Mouse (Mus musculus) liver, postnatal 0 days (tissue): ENCODE results near the gene Psmd2. TPM values are rescaled to one million over a fixed set of nuclear protein-coding genes. Genes with fewer than 3 reads are reported as not detected.
A peak's percentile ranks its signal among the peaks of the same experiment; 100 is the strongest.

ENCODE experiments used
- ATAC-seq: fragments of 200-750 bp; cut with Nextera tagmentation; 2 replicates; pipeline ENCODE4 v1.8.0; 2017; ENCODE audit warnings: mild to moderate bottlenecking, moderate library complexity
- DNase-seq: peaks from one replicate; pipeline ENCODE4 v3.0.0-alpha.2; 2016
- H3K27ac ChIP-seq: fragments of 300-500 bp; sonication (generic); 2 replicates; pipeline ENCODE4 v1.5.1; 2014; ENCODE audit warnings: antibody characterized with exemption, moderate library complexity, mild to moderate bottlenecking, low read depth
- H3K27me3 ChIP-seq: fragments of 300-500 bp; sonication (generic); 2 replicates; pipeline ENCODE4 v1.6.1; 2014; ENCODE audit warnings: low read length, control low read depth, mixed read lengths; ENCODE audit not compliant: insufficient read depth
- H3K36me3 ChIP-seq: fragments of 300-500 bp; sonication (generic); replicated peaks from 2 replicates; pipeline ENCODE4 v1.6.1; 2014; ENCODE audit warnings: mild to moderate bottlenecking, control low read depth, low read length, moderate library complexity, mixed read lengths; ENCODE audit not compliant: insufficient read depth
- H3K4me1 ChIP-seq: fragments of 300-500 bp; sonication (generic); 2 replicates; pipeline ENCODE4 v1.6.1; 2014; ENCODE audit warnings: antibody characterized with exemption, mild to moderate bottlenecking, control low read depth; ENCODE audit not compliant: insufficient read depth
- H3K4me2 ChIP-seq: fragments of 300-500 bp; sonication (generic); 2 replicates; pipeline ENCODE4 v1.6.1; 2014; ENCODE audit warnings: low read depth, mild to moderate bottlenecking, low read length, moderate library complexity, mixed read lengths
- H3K4me3 ChIP-seq: fragments of 300-500 bp; sonication (generic); 2 replicates; pipeline ENCODE4 v1.5.1; 2014; ENCODE audit warnings: low read depth, low read length
- H3K9ac ChIP-seq: fragments of 300-500 bp; sonication (generic); replicated peaks from 2 replicates; pipeline ENCODE4 v1.6.1; 2014; ENCODE audit warnings: mild to moderate bottlenecking, moderate library complexity
- H3K9me3 ChIP-seq: fragments of 300-500 bp; sonication (generic); 2 replicates; pipeline ENCODE4 v1.6.1; 2016; ENCODE audit warnings: mild to moderate bottlenecking, control low read depth, low read length, mixed read lengths
- CTCF ChIP-seq: sonication (generic); IDR thresholded peaks from 2 replicates; pipeline ENCODE4 v1.5.1; 2016; ENCODE audit warnings: antibody characterized with exemption, low read depth
- EP300 ChIP-seq: IDR thresholded peaks from 2 replicates; pipeline ENCODE4 v1.6.1; 2016; ENCODE audit warnings: antibody characterized with exemption, low read depth, mild to moderate bottlenecking
- WGBS: fragments of 180-500 bp; shearing (Covaris S2); extraction: QIAGEN DNeasy Blood & Tissue Kit; methylation state at CpG from one replicate; pipeline ENCODE4 v1.1.7; 2014; ENCODE audit not compliant: insufficient replicate concordance; 5-methylcytosine and 5-hydroxymethylcytosine counted together
- polyA plus RNA-seq: library from polyadenylated mRNA; unstranded; fragments of >200 nt; fragmentation: Nextera tagmentation; extraction: Ambion mirVana; gene quantifications from 2 replicates; pipeline ENCODE4 v1.2.1, GENCODE M21; 2015

Gene Psmd2
- polyA plus RNA-seq, 1 experiment from 2014 or later: 110 TPM

DNA sequence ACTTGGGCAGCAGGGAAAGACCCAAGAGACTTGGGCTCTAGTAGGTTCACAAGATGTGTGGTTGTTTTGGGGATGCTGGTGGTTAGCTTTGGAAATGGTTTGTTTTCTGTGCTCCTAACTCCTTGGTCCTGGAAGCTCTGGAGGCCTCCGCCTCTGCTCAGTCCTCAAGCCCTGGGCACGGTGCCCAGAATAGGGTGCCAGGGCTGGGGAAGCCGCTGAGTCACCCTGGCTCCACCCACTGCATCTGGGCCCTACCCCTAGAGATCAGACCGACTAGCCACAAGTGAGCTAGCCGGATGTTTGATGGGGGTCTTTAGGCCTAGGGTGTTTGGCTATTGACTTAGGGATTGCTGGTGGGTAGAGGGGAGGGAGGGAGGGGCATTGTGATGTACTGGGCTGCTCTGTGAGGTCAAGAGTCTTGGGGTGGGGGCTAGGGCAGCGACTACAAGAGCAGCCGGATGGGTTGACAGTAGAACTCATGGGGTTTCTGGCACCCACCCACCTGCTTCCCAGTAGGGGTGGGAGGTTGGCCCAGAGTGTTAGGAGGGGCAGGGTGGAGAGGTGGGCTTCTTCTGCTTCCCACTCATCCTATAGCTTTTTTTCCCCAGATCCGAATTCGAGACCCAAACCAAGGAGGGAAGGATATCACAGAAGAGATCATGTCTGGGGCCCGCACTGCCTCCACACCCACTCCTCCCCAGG is 26.7 kb downstream of the Psmd2 start:
- H3K27ac ChIP-seq: peak overlapping the region; percentile 69
- peak overlapping the region; percentile 64 for H3K4me2 ChIP-seq
- WGBS: 60% methylated on average over 10 of the region's 10 CpGs
- H3K9ac ChIP-seq: peak overlapping the region; percentile 16; the same call in 1 of the 2 replicates
- peaks cover 83% of the 10 kb centered on the region for H3K36me3 ChIP-seq
- TF ChIP-seq CTCF (no peak), EP300 (no peak)
- H3K4me1 ChIP-seq: peaks cover 29% of the 10 kb centered on the region
- peak overlapping the region; percentile 31 for H3K4me3 ChIP-seq
- DNase-seq (peak; percentile 92), ATAC-seq (peak; percentile 70)
- no peaks in the 10 kb centered on the region for H3K9me3 ChIP-seq
- H3K27me3 ChIP-seq: no peaks in the 10 kb centered on the region

DNA sequence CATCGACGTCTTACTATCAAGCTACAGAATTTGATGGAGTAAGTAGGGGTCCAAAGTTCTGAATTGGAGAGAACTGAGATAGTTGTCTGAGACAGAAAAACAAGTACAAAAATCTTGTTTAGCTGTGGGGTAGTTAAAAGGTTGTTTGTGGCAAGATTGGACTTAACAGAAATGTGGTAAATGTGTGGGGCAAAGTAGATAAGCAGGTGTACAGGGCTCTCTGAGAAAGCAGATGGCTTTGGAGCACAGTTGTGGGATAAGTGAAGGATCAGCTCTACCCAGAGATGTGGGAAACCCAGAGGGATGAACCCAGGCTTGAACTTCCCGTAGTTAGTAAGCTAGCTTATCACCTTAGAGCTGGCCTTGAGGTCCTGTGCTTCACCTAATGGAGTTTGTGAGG is 39.3 kb downstream of the Psmd2 start:
- no peak for ATAC-seq
- no peak for DNase-seq

DNA sequence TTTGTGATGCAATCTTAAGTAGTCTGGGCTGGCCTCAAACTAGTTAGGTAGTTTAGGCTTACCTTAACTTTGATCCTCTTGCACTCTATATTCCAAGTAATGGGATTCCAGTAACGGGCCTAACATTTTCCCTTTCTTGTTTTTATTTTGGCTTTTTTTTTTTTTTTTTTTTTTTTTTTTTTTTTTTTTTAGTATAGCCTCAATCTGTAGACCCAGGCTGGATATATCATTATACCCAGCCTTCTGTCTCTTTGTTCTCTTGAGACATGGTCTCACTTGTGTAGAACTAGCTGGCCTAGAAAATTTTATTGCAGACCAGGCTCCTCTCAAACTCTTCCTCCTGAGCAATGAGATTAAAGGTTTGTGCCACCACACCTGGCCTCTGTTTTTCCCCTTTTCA is 40.2 kb downstream of the Psmd2 start:
- no peak overlapping the region for H3K27ac ChIP-seq
- TF ChIP-seq EP300 (no peak), CTCF (no peak)
- peaks cover 55% of the 10 kb centered on the region for H3K36me3 ChIP-seq
- no peak for ATAC-seq
- no peak for DNase-seq
- no peak overlapping the region for H3K9ac ChIP-seq
- peaks cover 27% of the 10 kb centered on the region for H3K4me1 ChIP-seq
- no peak overlapping the region for H3K4me2 ChIP-seq
- WGBS: 63% methylated on average over 1 of the region's 1 CpGs
- peaks cover 20% of the 10 kb centered on the region for H3K27me3 ChIP-seq
- H3K9me3 ChIP-seq: no peaks in the 10 kb centered on the region
- no peak overlapping the region for H3K4me3 ChIP-seq

More for the DNA sequence above, 39.3 kb downstream of the Psmd2 start:
- no peak overlapping the region for H3K4me3 ChIP-seq
- peaks cover 14% of the 10 kb centered on the region for H3K27me3 ChIP-seq
- H3K9ac ChIP-seq: no peak overlapping the region
- H3K36me3 ChIP-seq: peaks cover 64% of the 10 kb centered on the region
- H3K4me2 ChIP-seq: no peak overlapping the region
- H3K27ac ChIP-seq: no peak overlapping the region
- 69% methylated on average over 3 of the region's 3 CpGs for WGBS
- H3K9me3 ChIP-seq: no peaks in the 10 kb centered on the region
- peak; percentile 54 for TF ChIP-seq EP300
- no peak for TF ChIP-seq CTCF
- peaks cover 20% of the 10 kb centered on the region for H3K4me1 ChIP-seq

DNA sequence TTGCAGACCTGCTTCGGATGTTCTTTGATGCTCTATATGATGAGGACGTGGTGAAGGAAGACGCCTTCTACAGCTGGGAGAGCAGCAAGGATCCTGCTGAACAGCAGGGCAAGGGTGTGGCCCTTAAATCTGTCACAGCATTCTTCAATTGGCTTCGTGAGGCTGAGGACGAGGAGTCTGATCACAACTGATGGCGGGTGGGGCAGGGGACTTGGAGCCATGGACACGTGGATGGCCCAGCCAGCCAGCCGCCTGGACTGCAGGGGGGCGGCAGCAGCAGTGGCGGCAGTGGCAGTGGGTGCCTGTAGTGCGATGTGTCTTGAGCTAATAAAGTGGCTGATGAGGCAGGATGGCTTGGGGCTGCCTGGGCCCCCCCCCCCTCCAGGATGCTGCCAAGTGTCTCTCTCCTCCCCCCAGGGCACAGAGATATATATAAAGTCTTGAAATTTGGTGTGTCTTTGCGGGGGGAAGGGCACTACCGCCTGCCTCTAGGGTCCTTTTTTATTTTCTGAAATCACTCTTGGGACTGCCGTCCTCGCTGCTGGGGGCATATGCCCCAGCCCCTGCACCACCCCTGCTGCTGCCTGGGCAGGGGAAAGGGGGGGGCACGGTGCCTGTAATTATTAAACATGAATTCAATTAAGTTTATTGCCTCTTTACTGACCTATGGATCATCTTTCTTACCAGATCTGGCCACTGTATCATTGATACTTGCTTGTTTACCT is 41.0 kb downstream of the Psmd2 start:
- Histone ChIP-seq H3K27me3 (peaks cover 20% of the 10 kb centered on the region), H3K4me3 (no peak overlapping the region), H3K4me2 (peak overlapping the region; percentile 94; the same call in 1 of the 2 replicates), H3K36me3 (peaks cover 47% of the 10 kb centered on the region), H3K9ac (no peak overlapping the region), H3K4me1 (peaks cover 27% of the 10 kb centered on the region), H3K27ac (no peak overlapping the region), H3K9me3 (no peaks in the 10 kb centered on the region)
- DNase-seq: no peak
- TF ChIP-seq CTCF (no peak), EP300 (no peak)
- ATAC-seq: 0 out of 2 replicates have a peak, but pooled peaks have one; percentile 0
- 69% methylated on average over 16 of the region's 16 CpGs for WGBS

DNA sequence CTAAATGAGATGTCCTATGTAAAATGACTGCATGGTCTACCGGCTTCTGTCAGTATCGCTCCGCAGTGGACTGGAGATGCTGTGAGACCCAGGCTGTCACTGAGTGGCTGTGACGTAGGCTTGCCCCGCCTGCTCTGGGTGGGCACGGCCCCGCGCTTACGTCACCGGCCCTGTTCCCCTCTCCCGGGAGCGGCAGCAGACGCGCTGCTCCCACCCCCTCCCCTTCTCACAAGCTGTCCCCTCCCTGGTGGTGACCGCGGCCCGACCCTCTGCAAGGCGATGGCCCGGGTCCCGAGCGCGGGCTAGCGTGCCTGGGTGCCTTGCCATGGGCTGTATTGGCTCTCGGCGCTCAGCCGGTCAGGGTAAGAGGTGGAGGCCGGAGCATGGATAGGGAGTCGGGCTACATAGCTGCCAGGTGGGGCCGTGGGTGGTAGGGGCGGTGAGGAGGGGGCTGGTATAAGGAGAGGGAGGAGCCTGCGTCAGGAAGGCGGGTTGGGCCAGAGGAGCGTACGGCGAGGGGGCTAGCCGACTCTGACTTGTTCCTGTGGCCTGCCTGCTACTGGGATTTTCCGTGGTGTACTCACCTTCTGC is 41.8 kb downstream of the Psmd2 start, which contains the start of gene Fam131a:
Gene Fam131a, plus strand, starts transcription at position 131 of the 591 bp plus-strand sequence.
- H3K4me1 ChIP-seq: peaks cover 27% of the 10 kb centered on the region
- H3K9me3 ChIP-seq: no peaks in the 10 kb centered on the region
- peak within 1 kb of the TSS; percentile 64 for H3K27ac ChIP-seq
- H3K36me3 ChIP-seq: peaks cover 39% of the 10 kb centered on the region
- ATAC-seq (peak; percentile 85), DNase-seq (peak; percentile 88)
- WGBS: 1% methylated on average over 37 of the region's 37 CpGs
- H3K4me3 ChIP-seq: peak within 1 kb of the TSS; percentile 68
- peaks cover 20% of the 10 kb centered on the region for H3K27me3 ChIP-seq
- TF ChIP-seq EP300: no peak
- H3K4me2 ChIP-seq: peak within 1 kb of the TSS; percentile 94
- peak within 1 kb of the TSS; percentile 77 for H3K9ac ChIP-seq

DNA sequence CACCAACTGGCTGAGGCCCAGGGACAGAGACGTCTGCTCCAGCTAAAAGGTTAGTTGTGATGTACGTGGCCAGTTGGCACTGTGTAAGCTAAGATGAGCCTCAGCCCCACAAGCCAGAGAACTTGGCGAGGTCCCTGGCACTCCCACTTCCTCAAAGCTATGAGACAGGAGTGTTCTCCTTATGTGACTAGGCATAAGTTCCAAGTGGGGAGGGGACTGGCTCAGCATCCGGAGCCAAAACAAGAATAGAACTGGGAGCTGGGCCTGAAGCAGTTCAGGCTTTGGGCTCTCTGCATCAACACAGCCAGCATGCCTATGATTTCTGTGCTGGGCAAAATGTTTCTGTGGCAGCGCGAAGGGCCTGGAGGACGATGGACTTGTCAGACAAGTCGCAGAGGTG is 43.3 kb downstream of the Psmd2 start:
- Histone ChIP-seq H3K4me2 (no peak overlapping the region), H3K27ac (no peak overlapping the region), H3K9ac (no peak overlapping the region), H3K36me3 (peaks cover 23% of the 10 kb centered on the region), H3K4me3 (no peak overlapping the region), H3K9me3 (no peaks in the 10 kb centered on the region), H3K27me3 (peaks cover 20% of the 10 kb centered on the region), H3K4me1 (peaks cover 27% of the 10 kb centered on the region)
- ATAC-seq (no peak), DNase-seq (no peak)
- 60% methylated on average over 8 of the region's 8 CpGs for WGBS
- no peak for TF ChIP-seq EP300
- TF ChIP-seq CTCF: no peak
